Mouse (Mus musculus) mesoderm, embryonic 11.5 days (tissue): ENCODE data around the gene Acat1.
A peak's percentile ranks its signal among the peaks of the same experiment; 100 is the strongest.

ENCODE experiments used
- DNase-seq: peaks from one replicate; pipeline ENCODE4 v3.0.0-alpha.2; 2012; ENCODE audit warnings: low read depth, low spot score

Acat1 gene

GRCm38 (mm10) chr9:53609968-53610781 is at the start of gene Acat1:
Gene Acat1, minus strand, starts transcription at chr9:53610382.
- peak; percentile 92 for DNase-seq

GRCm38 (mm10) chr9:53634796-53635195 is 24.6 kb upstream of the Acat1 start:
- no peak for DNase-seq

GRCm38 (mm10) chr9:53615246-53615645 is 5.1 kb upstream of the Acat1 start:
- DNase-seq = no peak

- DNase-seq = no peak
Measured at GRCm38 (mm10) chr9:53614286-53614685, 4.1 kb upstream of the Acat1 start.

GRCm38 (mm10) chr9:53609306-53609967 is 745 bp downstream of the Acat1 start:
- DNase-seq = no peak

GRCm38 (mm10) chr9:53607816-53608215 is 2.4 kb downstream of the Acat1 start:
- no peak for DNase-seq

- no peak for DNase-seq
Measured at GRCm38 (mm10) chr9:53607192-53607591, 3.0 kb downstream of the Acat1 start.

- no peak for DNase-seq
Measured at GRCm38 (mm10) chr9:53604954-53605353, 5.2 kb downstream of the Acat1 start.

GRCm38 (mm10) chr9:53603849-53604248 is 6.3 kb downstream of the Acat1 start:
- no peak for DNase-seq

GRCm38 (mm10) chr9:53603384-53603783 is 6.8 kb downstream of the Acat1 start:
- DNase-seq = peak; percentile 8

GRCm38 (mm10) chr9:53601541-53601940 is 8.6 kb downstream of the Acat1 start:
- DNase-seq = no peak

- no peak for DNase-seq
Measured at GRCm38 (mm10) chr9:53598631-53599030, 11.6 kb downstream of the Acat1 start.

- no peak for DNase-seq
Measured at GRCm38 (mm10) chr9:53596971-53597600, 13.1 kb downstream of the Acat1 start.

- peak; percentile 72 for DNase-seq
Measured at GRCm38 (mm10) chr9:53594764-53595163, 15.4 kb downstream of the Acat1 start.

GRCm38 (mm10) chr9:53581870-53582269 is 28.3 kb downstream of the Acat1 start:
- no peak for DNase-seq

GRCm38 (mm10) chr9:53575721-53576120 is 34.5 kb downstream of the Acat1 start:
- no peak for DNase-seq

GRCm38 (mm10) chr9:53572516-53573307 is 37.5 kb downstream of the Acat1 start:
- DNase-seq = no peak

GRCm38 (mm10) chr9:53570662-53571061 is 39.5 kb downstream of the Acat1 start:
- DNase-seq = no peak

- peak; percentile 21 for DNase-seq
Measured at GRCm38 (mm10) chr9:53537336-53537965, 72.7 kb downstream of the Acat1 start.

- peak; percentile 100 for DNase-seq
Measured at GRCm38 (mm10) chr9:53536558-53537320, 73.4 kb downstream of the Acat1 start, which contains the start of the genes Atm and Npat. Gene Atm, minus strand, starts transcription at chr9:53536740. Gene Npat, plus strand, starts transcription at chr9:53537047.
